Mouse (Mus musculus) liver (tissue): Measurements from ENCODE around the gene Aass.
"Not testable (repeated sequence)": the region's sequence is repeated elsewhere in the genome, so short reads cannot be mapped to it uniquely, and the experiment has no call there.

Experiments
- DNase-seq: peaks from one replicate; pipeline ENCODE4 v3.0.0-alpha.2; 2020; ENCODE audit warnings: mixed read lengths

Aass gene

GRCm38 (mm10) chr6:23132573-23133181 is at the start of gene Aass:
TSS of gene Aass (minus strand) at chr6:23132986.
- peak; percentile 24 for DNase-seq

DNA sequence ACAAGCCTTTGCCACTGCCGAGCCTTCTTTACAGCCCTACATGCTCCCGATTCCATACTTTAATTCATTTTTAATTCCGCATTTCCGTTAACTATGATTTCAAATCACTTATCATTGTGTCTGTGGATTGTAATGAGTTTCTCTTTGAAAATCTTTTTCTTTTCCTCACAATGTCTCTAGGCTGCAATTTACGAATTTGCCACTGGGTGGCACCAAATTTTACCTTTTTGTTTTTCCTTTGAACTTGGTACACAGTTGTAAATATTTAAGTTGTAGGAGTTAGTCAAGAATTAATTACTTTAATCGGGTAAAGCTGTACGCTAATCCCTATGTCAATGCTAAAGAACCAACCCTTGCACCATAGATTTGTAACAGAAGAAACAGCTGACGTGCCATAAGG is 47.3 kb upstream of the Aass start:
- peak; percentile 10 for DNase-seq

GRCm38 (mm10) chr6:23163824-23164223 is 31.0 kb upstream of the Aass start:
- not testable (repeated sequence) for DNase-seq

DNA sequence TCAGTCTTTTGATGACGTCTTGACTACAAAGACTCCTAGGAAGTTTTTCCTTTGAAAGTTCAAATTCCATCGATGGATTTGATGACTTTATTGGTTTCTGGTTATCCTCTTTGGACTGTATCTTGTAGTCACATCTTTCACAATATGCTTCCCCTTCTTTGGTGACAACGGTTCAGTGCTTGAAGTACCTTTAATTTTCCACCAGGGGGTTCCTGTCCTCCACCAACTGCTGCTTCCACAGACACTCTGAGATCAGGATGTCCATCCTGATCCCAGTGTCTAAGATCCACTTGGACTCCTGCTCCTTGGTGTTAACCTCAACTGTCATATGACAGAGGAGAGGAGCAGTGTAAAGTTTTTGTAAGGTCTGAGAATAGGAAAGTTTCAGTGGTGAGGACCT is 23.6 kb upstream of the Aass start:
- DNase-seq, result not testable (repeated sequence)

DNA sequence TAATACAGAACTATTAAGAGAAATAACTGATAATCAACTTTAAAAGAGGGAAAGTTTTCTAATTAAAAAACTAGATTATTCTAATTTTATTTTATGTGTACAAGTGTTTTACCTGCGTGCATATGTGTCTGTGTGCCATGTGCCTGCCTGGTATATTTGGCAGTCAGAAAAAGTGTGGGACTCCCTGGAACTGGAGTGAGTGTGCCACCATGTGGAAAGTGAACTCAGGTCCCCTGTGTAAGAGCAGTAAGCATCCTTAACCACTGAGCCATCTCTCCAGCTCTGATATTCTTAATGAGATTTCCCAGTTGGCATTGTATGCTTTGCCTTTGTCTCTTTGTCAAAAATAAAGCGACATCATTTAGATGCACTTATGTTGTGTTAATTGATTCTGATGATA is 20.3 kb upstream of the Aass start:
- DNase-seq, result no peak

GRCm38 (mm10) chr6:23147221-23147620 is 14.4 kb upstream of the Aass start:
- peak; percentile 25 for DNase-seq

DNA sequence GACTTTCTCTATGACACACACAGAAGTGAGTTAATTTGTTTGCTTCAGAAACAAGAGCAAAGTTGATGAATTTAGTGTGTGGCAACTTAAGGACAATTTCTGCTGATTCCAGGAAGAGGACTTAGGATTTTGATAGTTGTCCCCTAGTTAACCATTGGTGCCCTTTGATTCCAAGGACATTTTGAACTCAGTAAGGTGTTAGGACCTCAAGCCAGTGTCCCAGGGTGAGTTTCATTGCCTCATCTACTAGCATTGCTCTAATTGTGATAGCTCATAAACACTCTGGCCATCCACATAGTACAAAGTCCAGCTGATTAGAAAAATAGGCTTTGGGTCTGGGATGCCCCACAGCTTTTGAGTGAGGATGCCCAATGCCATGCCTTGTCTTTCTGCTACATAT is 11.2 kb upstream of the Aass start:
- no peak for DNase-seq

DNA sequence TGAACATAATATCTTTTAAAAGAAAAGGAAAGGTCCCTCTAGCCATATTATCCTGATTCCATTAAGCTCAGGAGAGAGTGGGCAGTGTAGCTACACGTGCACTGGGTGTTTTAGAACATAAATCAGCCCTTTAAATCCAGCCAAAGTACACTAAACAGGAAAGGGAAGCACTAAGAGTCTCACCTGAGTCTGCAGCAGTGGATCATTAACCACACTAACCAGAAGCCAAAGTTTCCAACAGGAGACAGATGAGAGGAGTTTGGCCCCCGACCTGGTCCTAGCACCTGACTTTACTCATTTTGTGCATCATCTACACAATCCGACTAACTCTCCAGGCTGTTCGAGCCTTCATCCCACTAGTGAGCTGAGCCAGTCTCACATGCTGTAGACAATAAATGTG is 1.8 kb downstream of the Aass start:
- DNase-seq, result peak; percentile 5

DNA sequence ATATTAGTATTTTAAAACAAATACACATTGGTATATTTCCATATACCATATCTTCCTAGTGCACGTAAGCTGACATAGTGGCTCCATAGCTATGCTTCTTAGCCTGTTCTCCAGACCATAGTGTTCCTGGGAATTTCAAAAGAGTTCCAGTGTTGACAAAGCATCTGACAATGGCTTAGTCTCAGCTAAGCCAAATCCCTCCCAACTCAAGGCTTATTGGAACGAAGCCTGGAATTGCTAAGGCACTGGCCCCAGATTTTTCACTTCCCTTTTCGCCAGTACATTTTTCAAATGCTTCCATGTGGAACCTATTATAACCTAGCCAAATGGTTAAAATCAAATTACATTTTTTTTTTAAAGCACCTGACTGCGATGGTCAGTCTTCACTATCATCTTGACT is 3.6 kb downstream of the Aass start:
- DNase-seq, result no peak

DNA sequence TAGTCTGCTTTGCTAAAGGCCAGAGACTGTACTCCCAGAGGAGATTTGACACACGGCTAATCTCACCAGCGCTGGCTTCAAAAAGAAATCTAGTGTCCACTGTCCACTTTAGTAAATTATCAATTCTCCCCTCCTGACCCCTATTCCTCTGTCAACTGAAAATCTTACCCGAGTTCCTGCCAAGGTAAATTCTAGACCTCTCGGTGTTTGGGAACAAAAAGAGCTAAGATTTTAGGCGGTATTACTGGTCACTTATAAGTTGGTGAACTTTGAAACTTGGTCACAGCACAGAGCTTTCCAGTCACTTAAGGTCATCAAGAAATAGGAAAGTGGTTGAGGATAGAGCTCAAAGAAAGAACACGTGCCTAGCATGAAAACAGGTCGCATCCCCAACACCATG is 6.1 kb downstream of the Aass start:
- no peak for DNase-seq

DNA sequence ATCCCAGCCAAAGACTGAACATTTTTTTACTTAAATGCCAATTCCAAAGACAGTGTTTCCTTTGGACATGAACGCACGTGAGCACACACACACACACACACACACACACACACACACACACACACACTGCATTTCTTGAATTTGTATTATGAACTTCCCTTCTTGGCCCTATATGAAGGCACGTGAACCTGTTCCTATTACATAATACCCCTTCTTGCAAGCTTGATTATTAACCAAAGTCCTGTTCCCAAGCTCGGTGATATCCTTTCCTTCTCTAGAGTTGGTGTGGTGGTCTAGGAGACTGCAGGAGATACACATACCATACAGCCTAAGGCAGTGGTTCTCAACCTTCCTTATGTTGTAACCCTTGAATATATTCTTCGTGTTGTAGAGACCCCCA is 7.0 kb downstream of the Aass start:
- DNase-seq, result no peak

GRCm38 (mm10) chr6:23124823-23125222 is 8.0 kb downstream of the Aass start:
- no peak for DNase-seq

- no peak for DNase-seq
These were observed 9.9 kb downstream of the Aass start for GRCm38 (mm10) chr6:23122934-23123333.

GRCm38 (mm10) chr6:23114781-23115180 is 18.0 kb downstream of the Aass start:
- DNase-seq, result no peak

GRCm38 (mm10) chr6:23107069-23107468 is 25.7 kb downstream of the Aass start:
- no peak for DNase-seq

- no peak for DNase-seq
These were observed 26.4 kb downstream of the Aass start for GRCm38 (mm10) chr6:23106373-23106772.

GRCm38 (mm10) chr6:23090346-23091055 is 42.3 kb downstream of the Aass start:
- not testable (repeated sequence) for DNase-seq

- DNase-seq, result not testable (repeated sequence)
These were observed 43.5 kb downstream of the Aass start for GRCm38 (mm10) chr6:23089292-23089691.

- DNase-seq, result no peak
These were observed 48.0 kb downstream of the Aass start for GRCm38 (mm10) chr6:23084587-23085421.

GRCm38 (mm10) chr6:23079991-23080680 is 52.6 kb downstream of the Aass start:
- no peak for DNase-seq

DNA sequence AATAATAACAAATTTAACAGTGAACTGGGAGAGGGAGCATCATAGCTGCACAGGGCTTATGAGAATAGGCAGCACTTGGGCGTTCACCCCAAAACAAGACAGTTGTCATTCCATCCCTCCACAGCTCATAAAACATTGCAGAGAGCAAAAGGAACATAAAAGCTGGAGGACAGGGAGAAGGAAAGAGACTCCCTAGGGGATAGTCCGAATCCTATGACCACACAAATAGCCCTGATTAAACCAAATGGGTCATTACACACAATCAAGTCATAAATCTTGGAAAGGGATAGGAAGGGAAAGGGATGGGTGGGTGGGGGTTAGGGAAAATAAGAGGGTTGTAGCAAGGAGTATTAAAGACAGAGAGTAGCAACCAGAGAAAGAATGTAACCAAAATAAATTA is 54.5 kb downstream of the Aass start:
- no peak for DNase-seq

- no peak for DNase-seq
These were observed 56.7 kb downstream of the Aass start for GRCm38 (mm10) chr6:23076060-23076459.

DNA sequence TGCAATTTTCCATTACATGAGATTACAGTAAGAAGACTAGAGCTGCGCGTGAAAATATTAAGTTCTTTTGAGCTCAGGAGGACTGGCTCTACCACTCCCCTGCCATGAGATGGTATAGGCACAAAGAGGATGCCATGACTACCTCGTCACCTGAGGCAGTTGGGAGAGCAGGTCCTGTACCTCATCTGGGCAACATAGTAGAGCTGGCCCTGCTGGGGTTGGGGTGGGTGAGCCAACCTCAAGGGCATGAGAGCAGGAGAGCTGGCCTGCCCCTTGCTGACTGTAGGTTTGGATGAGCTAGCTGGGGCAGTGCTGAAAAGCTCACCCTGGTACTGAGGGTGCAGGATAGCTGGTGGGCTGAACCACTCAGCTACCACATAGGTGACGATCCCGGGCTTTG is 77.1 kb downstream of the Aass start:
- no peak for DNase-seq
